Mouse (Mus musculus): ENCODE data around the gene Esm1.

GRCm38 (mm10) chr13:113221851-113222250, 12.4 kb downstream of the Esm1 start:
- TF ChIP-seq GATA1 (IDR thresholded peaks at IDR 0.05; ENCODE audit: low read length) (no peak), TAL1 (IDR thresholded peaks at IDR 0.05; ENCODE audit: low read length) (no peak)

All from erythroblast, embryonic 14.5 days (primary cell).